Mouse (Mus musculus) thymus, postnatal 4 days (tissue): ENCODE results near the gene Yod1.

Experiments
- DNase-seq: peaks from one replicate; pipeline ENCODE4 v3.0.0; 2021

Yod1 gene

DNA sequence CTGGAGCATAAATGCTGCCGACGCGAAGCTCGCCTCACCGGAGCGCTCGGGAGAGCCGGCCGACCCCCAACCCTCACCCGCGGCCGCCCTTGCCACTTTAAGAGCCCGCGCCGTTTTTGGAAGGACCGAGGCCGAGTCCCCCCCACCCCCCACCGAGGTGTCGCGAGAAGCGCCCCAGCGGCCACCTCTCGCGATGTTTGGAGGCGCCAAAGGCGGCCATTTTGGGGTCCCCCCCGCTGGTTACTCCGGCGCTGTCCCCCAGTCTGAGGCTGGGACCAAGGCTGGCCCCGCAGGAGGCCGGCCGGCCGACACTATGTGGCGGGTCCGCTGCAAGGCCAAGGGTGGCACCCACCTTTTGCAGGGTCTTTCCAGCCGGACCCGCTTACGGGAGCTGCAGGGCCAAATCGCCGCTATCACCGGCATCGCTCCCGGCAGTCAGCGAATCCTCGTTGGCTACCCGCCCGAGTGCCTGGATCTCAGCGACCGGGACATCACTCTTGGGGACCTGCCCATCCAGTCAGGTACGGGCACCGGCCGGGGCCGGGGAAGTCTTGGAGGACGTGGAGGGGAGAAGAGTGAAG lies at the start of gene Yod1:
Gene Yod1, plus strand, starts transcription at position 37 of the 581 bp plus-strand sequence.
- DNase-seq, result peak; percentile 95

DNA sequence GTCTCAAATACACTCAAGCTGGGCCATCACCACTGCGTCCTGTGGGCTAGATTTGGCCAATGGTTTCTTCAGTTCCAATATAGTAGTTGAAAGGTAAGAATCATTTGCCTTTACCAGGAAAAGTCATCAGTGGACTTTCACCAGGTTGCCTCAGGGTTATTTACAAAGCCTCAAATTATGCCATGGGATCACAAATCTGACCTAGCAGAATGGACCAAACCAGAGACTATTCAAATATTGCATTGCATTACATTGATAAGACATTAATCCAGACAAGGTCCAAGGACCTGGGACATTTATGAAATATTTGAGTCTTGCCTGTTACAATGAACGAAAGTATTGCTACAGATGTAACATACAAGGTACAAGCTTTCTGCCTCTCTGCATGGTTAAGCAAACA lies 38.6 kb upstream of the Yod1 start:
- no peak for DNase-seq

DNA sequence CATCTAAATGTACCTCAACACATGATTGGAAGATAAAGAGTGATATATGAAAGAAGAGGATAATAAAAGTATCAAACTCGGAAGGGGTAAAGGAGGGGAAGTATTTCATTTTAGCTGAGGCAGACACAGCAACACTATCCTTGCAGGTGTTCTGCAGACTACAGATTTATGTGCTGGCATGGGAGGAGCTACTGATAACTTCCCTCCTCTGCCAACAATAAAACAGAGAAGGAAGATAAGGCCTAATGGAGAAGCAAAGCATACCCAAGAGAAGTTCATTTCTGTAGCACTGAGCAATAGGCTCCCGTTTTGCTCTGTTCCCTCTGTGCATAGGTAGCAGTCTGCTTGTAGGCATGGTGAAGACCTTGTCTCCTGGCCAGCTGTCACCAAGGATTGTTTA lies 36.1 kb upstream of the Yod1 start:
- DNase-seq, result no peak

DNA sequence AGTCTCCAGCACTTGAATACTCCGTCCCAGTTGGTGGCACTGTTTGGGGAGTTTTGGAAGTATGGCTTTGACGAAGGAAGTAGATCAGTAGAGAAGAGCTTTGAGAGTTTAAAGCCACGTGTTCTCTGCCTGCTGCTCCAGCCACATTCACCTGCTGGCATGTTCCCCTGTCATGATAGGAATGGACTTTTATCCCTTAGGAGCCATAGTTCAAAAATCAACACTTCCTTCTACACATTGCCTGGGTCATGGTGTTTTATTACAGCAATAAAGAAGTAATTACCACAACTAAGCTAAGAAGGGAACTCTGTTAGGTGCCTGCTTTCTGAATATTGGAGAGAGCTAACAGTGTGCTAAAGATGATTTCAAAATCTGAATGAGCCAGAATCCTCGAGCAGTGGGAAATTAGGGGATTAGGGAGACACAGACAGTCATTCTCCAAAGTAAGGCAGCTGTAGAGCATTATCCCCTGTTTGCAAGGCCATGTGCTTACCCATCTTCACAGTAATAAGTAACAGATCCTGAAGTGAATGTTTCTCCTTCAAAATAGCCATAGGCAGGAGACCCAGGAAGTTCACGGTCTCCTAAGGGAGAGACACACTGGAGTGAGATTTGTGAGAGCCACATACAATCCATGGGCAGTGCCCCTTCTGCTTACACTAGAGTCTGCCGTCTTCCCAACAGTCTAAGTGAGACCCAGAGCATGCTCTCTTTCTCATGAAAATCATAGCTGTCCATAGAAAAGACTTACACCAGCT lies 35.3 kb upstream of the Yod1 start:
- no peak for DNase-seq

DNA sequence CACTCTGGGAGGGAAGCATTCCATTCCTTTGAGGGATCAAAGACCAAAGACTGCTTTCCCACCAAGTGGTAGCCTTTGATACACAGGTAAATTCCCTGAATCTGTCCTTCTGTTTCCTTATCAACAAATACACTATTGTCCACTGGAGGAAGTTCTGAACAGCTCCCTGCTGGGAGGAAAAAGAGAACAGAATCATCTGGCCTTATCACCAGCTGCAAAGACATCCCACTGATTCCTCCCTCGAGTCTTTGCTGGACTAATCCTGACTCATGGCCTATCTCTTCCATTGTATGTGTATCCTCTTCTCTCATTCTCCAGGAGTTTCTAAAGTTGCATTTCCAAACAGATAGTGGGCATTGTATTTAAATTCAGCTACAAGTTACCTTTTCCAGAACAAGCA lies 33.2 kb upstream of the Yod1 start:
- DNase-seq, result no peak

DNA sequence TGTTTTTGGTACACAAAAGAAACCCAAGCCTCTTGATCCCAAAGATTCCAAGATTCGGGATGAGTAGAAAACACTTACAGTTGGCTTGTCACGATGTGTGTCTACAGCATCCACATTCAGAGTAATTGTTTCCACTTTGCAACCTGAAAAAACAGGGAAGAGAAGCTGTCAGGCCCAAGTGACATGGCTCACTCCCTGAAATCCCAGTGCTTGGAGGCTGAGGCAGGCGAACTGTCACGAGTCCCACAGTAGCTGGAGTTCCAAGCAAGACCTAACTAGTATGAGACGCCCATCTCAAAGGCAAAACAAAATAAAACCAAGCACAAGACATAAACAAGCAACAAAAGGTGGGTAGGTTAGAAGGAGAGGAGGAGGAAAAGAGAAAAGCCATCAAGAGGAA lies 18.5 kb upstream of the Yod1 start:
- DNase-seq, result no peak

DNA sequence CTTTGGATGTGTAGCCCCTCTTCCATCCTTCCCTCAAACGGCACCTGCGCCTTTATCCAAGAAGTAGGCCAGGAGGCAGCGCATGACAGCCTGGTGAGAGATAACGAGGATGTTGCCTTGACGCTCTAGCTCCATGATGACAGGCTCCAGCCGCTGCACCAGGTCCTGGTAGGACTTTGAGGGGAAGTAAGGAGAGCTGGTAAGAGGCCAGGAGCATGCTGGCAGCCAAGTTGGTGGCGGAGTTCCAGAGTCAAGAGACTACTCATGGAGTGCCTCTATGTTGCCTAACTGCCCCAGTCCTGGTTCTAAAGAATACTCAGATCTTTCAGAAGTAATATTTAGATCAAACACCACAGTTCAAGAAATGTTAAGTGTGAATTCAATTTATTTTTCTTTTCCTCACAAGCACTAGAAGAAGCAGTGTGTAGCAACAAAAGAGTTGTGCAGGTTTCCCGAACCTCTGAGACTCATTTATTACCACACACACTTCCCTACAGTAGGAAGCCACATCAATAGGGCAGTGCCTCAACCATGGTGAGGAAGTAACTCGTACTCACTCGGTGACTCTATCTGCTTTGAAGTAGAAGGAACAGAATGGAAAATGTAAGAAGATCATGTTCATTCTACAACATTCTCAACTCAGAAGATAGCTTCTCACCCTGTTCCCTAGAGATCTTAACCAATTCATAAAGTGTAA lies 17.0 kb upstream of the Yod1 start:
- peak; percentile 15 for DNase-seq

DNA sequence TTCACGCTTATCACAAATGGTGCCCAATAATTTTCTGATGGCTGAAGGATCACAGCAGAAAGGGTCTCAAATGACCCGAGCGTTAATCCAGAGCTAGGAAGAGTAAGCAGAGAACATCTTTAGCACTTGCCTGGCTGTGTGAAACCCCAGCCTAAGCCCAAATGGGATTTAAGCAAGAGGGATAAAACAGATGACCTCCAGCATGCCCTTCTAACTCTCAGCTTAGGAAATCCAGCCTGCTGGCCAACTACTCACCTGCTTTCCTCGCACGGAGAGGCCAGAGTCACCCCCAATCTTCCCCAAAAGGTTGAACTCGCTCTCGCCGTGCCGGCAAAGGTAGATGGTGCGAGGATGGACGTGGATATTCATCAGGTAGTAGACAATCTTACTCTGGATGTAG lies 15.2 kb upstream of the Yod1 start:
- no peak for DNase-seq

DNA sequence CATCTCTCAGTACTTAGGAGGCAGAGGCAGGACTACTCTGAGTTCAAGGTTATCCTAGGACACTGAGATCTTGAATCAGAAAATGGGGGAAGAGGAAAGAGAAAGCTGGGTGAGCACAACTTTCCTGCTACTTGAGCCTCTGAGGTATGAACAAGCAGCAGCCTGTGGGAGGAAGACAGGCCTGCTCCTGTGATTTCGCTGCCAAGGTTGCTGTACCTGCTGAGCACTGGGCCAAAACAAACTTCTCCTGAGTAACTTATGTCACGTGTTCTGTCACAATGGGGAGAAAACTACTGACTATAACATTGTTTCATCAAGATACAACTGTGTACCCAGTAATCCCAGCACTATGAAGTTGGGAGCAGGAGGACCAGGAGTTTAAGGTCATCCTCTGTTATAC lies 13.5 kb upstream of the Yod1 start:
- DNase-seq, result no peak

DNA sequence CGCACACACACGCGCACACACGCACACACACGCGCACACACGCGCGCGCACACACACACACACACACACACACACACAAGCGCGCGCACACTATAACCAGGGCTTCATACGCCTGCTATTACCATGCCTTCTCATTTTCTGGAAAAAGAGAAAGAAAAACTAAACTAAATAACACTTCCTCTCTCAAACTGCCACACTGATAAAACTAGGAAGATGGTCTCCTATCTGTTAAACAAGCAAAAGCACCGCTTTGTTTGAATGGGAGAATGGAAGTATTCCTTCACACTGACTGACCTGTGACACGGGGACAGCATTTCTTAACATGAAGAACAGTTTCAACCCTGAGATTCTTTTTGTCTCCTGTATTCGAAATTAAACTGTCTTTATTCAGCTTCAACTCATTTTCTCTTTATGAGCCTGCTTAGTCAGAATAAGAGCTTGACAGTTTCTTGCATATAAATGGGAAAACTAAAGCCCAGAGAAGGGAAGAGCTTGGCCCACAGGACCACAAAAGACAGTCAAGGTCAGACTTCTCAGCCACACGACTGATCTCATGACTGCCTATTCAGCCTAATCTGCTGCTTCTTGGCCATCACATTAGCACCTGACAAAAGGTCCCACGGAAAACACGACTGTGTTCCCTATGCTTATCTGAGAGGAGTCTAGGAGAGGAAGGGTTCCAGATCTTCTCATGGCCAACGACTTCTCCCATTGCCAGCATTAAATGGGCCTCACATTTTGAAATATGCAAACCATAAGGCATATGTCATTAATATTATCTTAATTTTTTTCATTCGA lies 6.6 kb upstream of the Yod1 start:
- DNase-seq, result no peak

DNA sequence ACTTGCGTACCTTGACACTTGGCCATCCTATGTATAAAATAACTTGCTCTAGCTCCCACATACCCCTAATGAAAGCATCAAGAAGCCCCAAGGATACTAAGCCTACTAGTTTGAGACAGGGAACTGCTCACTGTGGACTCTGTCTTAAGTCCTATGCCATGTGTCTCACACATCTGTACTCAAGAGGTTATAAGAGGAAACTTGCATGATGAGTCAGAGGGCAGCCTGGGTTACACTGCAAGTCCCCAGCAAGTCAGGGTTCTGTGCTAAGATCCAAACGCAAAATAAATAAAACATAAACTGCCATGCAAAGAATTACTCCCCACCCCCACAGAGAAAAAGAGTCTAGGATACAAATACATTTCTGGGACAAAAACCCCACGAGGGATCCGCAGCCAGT lies 3.1 kb upstream of the Yod1 start:
- no peak for DNase-seq

DNA sequence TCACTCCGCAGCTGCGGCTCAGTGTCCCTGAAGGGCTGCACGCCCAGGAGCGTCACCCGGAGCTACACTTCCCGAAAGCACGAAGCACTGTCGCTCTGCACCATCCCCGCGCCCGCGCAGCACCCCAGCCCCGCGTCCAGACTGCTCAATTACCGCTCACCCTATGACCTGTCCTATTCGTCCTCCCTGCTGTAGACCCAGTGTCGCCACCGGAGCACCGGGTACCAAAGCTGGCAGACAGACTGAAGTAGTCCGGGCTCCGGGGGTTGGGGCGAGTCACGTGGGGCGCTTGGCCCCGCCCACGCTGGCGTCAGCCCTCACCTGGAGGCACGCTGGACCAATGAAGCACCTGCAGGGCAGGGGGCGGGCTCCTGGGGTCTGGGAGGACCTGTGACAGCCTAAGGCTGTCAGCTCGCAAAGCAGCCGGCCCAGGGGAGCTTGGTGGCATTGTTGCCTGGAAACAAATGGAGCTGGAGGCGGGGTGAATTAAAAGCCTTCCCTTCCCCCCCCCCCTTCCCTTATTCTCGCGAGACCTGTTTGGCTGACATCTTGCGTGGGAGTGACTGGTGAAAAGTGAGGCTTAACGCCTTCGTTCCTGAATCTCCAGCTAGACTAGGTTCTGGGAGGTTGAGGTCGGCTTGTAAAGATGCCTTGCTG lies 1.4 kb upstream of the Yod1 start, which contains the start of gene Gm29427:
Gene Gm29427, minus strand, starts transcription at position 239 of the 657 bp plus-strand sequence.
- DNase-seq, result peak; percentile 97

DNA sequence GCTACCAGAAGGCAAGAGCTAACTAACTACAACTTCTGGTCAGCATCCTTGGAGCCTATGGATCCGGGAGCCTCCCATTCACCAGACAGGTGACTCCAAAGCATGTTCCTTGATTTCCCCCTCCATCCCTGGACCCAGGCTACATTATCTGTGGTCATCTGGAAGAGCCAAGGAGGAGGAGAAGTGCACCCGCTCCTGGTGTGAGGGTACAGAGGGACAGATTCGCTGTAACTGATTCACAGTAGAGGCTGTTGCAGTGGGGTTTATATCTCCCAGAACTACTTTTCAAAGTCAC lies 962 bp upstream of the Yod1 start:
- no peak for DNase-seq

DNA sequence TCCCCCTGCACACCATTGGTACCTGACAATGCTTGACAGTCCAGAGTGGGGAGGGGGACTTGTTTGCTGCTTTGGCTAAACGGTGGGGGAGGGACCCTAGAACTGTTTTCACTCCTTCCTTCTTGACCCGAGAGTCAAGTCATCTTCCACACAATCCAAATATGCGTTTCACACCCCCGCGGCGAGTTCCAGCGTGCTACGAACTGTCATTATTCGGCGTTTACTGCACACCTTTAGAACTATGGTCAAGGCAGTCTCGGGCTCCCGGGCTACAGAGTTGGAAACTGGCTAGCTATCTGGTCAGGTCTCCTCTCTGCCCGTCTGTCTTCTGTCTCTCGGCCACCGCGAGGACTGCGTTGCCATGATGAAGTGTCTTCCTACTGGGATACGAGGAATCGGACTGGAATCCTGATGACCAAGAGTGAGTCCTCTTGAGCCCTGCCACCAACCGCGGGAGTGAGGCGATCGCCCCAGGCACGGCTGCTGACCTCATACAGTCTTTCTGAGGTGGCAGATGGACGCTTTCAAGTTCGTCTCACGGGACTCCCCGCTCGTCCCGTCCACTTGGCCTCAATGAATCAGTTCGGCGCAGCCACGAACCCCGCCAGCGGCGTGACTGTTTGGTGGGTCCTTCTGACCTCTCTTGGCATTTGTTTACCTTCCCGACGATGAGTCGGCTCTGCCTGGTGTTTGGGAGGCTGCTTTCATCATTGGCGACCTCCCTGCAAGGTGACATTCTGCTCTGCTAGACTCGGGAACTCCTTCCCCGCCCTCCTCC lies 425 bp upstream of the Yod1 start:
- DNase-seq, result peak; percentile 59

DNA sequence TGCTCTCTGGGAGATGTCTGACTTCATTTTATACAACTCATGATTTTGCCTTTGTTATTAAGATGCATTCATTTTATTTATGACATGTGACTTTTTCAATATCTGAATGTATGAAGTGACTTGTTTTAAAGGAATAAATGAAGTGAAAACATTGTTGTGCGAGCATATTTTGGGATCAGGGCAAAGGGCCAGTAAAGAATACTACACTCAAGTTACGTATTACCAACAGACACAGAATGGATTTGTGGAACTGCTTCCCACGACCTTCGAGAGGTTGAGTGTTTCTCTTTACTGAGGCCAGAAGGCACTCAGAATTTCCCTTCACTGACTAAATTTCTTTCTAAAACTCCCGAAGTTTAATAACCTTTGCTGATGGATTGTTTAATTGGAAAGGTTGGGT lies 7.1 kb downstream of the Yod1 start:
- no peak for DNase-seq

DNA sequence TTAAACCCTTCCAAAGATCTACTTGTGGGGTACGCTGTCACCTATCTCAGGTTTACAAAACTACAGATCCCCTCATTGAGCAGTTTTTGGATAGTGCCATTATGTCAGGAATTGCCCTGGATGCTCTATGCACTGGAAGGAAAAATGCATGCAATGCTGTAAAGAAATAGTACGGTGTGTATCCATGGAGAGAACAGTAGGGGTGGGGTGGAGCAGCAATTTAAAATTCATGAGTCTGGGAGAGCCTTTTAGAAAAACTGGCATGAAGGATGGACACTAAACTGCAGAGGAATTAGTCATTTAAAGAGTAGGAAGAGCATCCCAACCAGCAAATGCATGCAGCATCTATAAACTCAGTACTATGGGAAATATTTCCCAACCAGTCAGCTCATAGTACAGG lies 9.3 kb downstream of the Yod1 start:
- no peak for DNase-seq

DNA sequence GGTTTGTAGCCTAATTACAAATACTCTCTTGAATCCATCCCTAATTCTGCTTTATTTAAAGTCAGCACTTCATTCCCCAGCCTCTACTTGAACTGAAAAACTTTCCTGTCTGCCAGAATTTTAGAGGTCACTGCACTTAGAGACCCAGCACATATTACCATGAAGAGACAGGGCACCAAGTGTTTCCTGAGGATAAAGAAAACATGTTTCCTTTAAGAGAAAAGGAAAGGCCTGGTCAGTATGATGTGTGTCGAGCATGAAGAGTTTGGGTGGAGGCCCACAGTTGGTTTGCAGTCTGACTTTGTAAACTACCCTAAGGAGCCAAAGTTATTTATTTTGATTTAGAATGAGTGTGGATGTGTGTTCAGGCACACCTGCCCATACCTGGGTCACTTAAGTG lies 10.9 kb downstream of the Yod1 start:
- no peak for DNase-seq

DNA sequence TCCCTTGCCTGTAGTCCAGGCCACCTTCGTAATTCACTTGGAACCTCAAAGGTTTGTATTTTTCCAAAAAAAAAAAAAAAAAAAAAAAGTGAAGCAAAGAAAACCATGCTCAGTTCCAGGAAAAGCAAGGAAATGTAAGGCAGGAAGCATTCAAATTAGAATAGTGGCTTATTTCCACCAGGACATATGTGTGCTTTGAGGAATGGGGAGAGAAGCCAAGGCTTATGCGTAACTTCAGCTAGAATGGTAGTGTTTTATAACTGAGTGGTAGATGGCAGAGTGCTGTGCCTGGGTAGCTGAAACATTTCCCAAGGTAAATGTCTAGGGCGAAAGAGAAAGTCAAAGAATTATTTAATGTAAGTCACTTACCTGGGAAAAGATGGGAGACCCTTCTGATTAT lies 11.6 kb downstream of the Yod1 start:
- DNase-seq, result no peak

DNA sequence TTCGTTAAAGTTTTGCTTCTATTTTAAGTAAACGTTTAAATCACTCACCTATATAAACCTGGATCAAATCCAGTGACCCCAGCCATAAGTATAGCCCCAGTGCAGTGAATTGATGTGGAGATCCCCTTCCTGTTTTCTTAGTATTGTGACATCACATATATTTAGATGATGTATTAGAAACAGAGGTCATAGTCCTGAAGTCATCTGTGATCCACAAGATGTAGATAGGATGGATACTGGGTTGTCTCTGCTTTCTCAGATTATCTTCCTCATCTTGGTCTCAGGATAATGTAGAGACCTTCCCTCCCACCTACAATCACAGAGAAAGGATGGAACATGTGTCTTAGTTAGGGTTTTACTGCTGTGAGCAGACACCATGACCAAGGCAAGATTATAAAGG lies 12.0 kb downstream of the Yod1 start, which contains the start of gene Pfkfb2:
Gene Pfkfb2, minus strand, starts transcription at position 101 of the 400 bp plus-strand sequence.
- DNase-seq, result no peak

DNA sequence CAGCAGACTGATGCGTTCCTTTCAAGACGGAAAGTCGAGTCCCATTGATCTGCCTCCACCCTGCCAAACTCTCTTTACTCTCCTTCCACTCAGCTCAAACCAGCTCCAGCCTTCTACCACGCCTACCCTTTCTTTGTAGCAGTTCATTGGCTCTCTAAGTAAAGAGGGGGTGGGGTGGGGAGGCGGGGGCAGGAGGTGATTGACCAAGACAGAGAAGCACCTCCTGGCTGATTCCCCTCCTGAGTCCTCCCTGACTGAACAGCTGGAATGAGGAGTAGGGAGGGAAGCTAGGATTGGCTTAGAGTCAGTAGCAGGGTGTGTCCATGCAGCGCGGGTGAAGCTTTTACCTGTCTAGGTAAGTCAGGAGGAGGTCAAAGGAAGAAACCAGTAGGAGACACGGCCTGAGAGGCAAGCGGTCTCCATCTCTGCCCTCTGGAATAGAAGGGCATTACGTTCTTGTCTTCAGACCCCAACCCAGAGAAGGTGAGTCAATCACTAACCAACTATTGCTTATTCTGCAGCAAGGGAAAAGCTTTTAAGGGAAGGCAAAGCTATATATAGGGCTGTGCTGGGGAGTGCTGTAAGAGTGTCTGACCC lies 14.7 kb downstream of the Yod1 start, which contains the start of gene AA986860:
Gene AA986860, plus strand, starts transcription at position 236 of the 597 bp plus-strand sequence.
- DNase-seq, result no peak
